Comparison of ENCODE assay signal across 10 mouse cellular contexts in genomic region chr11:83230966-83231365, GRCm38 (mm10). TPM values are rescaled to one million over a fixed set of nuclear protein-coding genes. Genes with fewer than 3 reads are reported as not detected.
A peak's percentile ranks its signal among the peaks of the same experiment; 100 is the strongest.
DNase-seq lines count a peak whose midpoint lies in the region; ATAC-seq and TF ChIP-seq lines count a peak whose summit lies in the region.
"Had no signal": no experiment of that assay in that cellular context is flagged by ENCODE, and none has a peak within 500 bp of the region (broad histone marks: within the 10 kb centered on the region; RNA-seq: fewer than 3 reads in every experiment).

No protein-coding gene starts in this region.

- H3K27ac ChIP-seq in intestine, postnatal 0 days (ENCODE audit: low read depth, low read length), result no peak overlapping the region
- H3K27ac ChIP-seq in intestine, embryonic 15.5 days, result no peak overlapping the region
- no peak overlapping the region for H3K27ac ChIP-seq in hindbrain, embryonic 11.5 days (ENCODE audit: low read depth, low read length)
- H3K27ac ChIP-seq: heart, embryonic 13.5 days; limb, embryonic 12.5 days; neural tube, embryonic 12.5 days had no signal

- intact Hi-C loops in gastrocnemius, postnatal 14 days (cut with DNase I; ENCODE audit: low total_unique reads), result no loop called here

- no peaks in the 10 kb centered on the region for H3K9me3 ChIP-seq in intestine, postnatal 0 days (ENCODE audit: control insufficient read depth)
- H3K9me3 ChIP-seq in intestine, embryonic 15.5 days, result no peaks in the 10 kb centered on the region
- H3K9me3 ChIP-seq in G1E (replicated peaks), result no peaks in the 10 kb centered on the region
- no peaks in the 10 kb centered on the region for H3K9me3 ChIP-seq in hindbrain, embryonic 11.5 days (ENCODE audit: control insufficient read depth, low read length)
- H3K9me3 ChIP-seq: heart, embryonic 13.5 days; limb, embryonic 12.5 days; neural tube, embryonic 12.5 days had no signal

- H3K27me3 ChIP-seq in intestine, postnatal 0 days (replicated peaks; ENCODE audit: control insufficient read depth, insufficient read depth, low read length), result no peaks in the 10 kb centered on the region
- H3K27me3 ChIP-seq in intestine, embryonic 15.5 days (replicated peaks), result no peaks in the 10 kb centered on the region
- H3K27me3 ChIP-seq in G1E (ENCODE audit: insufficient read depth, low read length), result no peaks in the 10 kb centered on the region
- H3K27me3 ChIP-seq in hindbrain, embryonic 11.5 days (ENCODE audit: control insufficient read depth, insufficient read depth, low read length), result no peaks in the 10 kb centered on the region
- H3K27me3 ChIP-seq: heart, embryonic 13.5 days; limb, embryonic 12.5 days; neural tube, embryonic 12.5 days had no signal

- H3K9ac ChIP-seq in intestine, postnatal 0 days (ENCODE audit: low read depth, low read length), result no peak overlapping the region
- no peak overlapping the region for H3K9ac ChIP-seq in intestine, embryonic 15.5 days
- no peak overlapping the region for H3K9ac ChIP-seq in hindbrain, embryonic 11.5 days (ENCODE audit: low read depth, low read length)
- H3K9ac ChIP-seq: heart, embryonic 13.5 days; limb, embryonic 12.5 days; neural tube, embryonic 12.5 days had no signal

- WGBS in intestine, postnatal 0 days, result 68% methylated on average over 3 of the region's 3 CpGs
- 55% methylated on average over 3 of the region's 3 CpGs for WGBS in intestine, embryonic 15.5 days
- 69% methylated on average over 3 of the region's 3 CpGs for WGBS in hindbrain, embryonic 11.5 days

- H3K36me3 ChIP-seq in intestine, postnatal 0 days (ENCODE audit: control insufficient read depth, insufficient read depth), result no peaks in the 10 kb centered on the region
- no peaks in the 10 kb centered on the region for H3K36me3 ChIP-seq in intestine, embryonic 15.5 days
- H3K36me3 ChIP-seq in G1E (replicated peaks), result peaks cover 35% of the 10 kb centered on the region
- H3K36me3 ChIP-seq in hindbrain, embryonic 11.5 days (ENCODE audit: control insufficient read depth, insufficient read depth, low read length), result no peaks in the 10 kb centered on the region
- H3K36me3 ChIP-seq: heart, embryonic 13.5 days; limb, embryonic 12.5 days; neural tube, embryonic 12.5 days had no signal

- peak; percentile 55 for TF ChIP-seq CTCF in intestine, postnatal 0 days (IDR thresholded peaks at IDR 0.05; ENCODE audit: low read depth)
- TF ChIP-seq CTCF in G1E (IDR thresholded peaks at IDR 0.05; ENCODE audit: low read depth, low read length), result peak; percentile 29; the same call in 1 of the 2 replicates

- no peak overlapping the region for H3K4me2 ChIP-seq in intestine, postnatal 0 days (replicated peaks; ENCODE audit: low read depth)
- H3K4me2 ChIP-seq in intestine, embryonic 15.5 days (replicated peaks), result no peak overlapping the region
- no peak overlapping the region for H3K4me2 ChIP-seq in hindbrain, embryonic 11.5 days (replicated peaks; ENCODE audit: low read depth, low read length)
- H3K4me2 ChIP-seq: heart, embryonic 13.5 days; limb, embryonic 12.5 days; neural tube, embryonic 12.5 days had no signal

- ATAC-seq in intestine, postnatal 0 days, result no peak
- ATAC-seq in intestine, embryonic 15.5 days, result no peak
- ATAC-seq in G1E (ENCODE audit: extremely low read depth, insufficient number of reproducible peaks, low FRiP score, poor library complexity, severe bottlenecking), result peak; percentile 22; the same call in 1 of the 2 replicates
- no peak for ATAC-seq in hindbrain, embryonic 11.5 days (ENCODE audit: low FRiP score)

- DNase-seq in CD4-positive helper T cell, adult 2 months (ENCODE audit: low read depth, low spot score), result peak; percentile 56
- no peak for DNase-seq in G1E (ENCODE audit: low spot score)
- peak; percentile 9 for DNase-seq in lung, postnatal 10 days
- DNase-seq in hindbrain, embryonic 11.5 days (ENCODE audit: low spot score), result no peak
- DNase-seq in gastrocnemius, postnatal 14 days, result no peak

- no peaks in the 10 kb centered on the region for H3K4me1 ChIP-seq in intestine, postnatal 0 days (replicated peaks; ENCODE audit: control insufficient read depth, insufficient read depth, low read length)
- no peaks in the 10 kb centered on the region for H3K4me1 ChIP-seq in intestine, embryonic 15.5 days (replicated peaks)
- H3K4me1 ChIP-seq in G1E (ENCODE audit: insufficient read depth, low read depth, low read length), result peaks cover 33% of the 10 kb centered on the region
- H3K4me1 ChIP-seq in hindbrain, embryonic 11.5 days (replicated peaks; ENCODE audit: control insufficient read depth, insufficient read depth, low read length), result no peaks in the 10 kb centered on the region
- H3K4me1 ChIP-seq: heart, embryonic 13.5 days; limb, embryonic 12.5 days; neural tube, embryonic 12.5 days had no signal

- no peak overlapping the region for H3K4me3 ChIP-seq in intestine, postnatal 0 days (ENCODE audit: low read depth, low read length)
- H3K4me3 ChIP-seq in intestine, embryonic 15.5 days (replicated peaks), result no peak overlapping the region
- H3K4me3 ChIP-seq in G1E (ENCODE audit: low read depth, low read length), result no peak overlapping the region
- H3K4me3 ChIP-seq in hindbrain, embryonic 11.5 days (ENCODE audit: low read depth, low read length), result no peak overlapping the region
- H3K4me3 ChIP-seq: heart, embryonic 13.5 days; limb, embryonic 12.5 days; neural tube, embryonic 12.5 days had no signal

RNA-seq across cellular contexts. Expression of gene Slfn3, which starts 39.8 kb away (rescaled TPM):
- polyA plus RNA-seq in intestine, postnatal 0 days (2015; fragmentation: Nextera tagmentation; extraction: Ambion mirVana), result 0.59 and 0.82 TPM in 2 replicates
- polyA plus RNA-seq in intestine, embryonic 15.5 days (2015; fragmentation: Nextera tagmentation; extraction: Ambion mirVana), result 0.62 and 0.80 TPM in 2 replicates
- total RNA-seq in G1E (2014; fragmentation: Nextera tagmentation) (not detected in 2 replicates), G1E (2017) (0.12 and 0.16 TPM in 2 replicates)
- not detected in 2 replicates for polyA plus RNA-seq in G1E (2012)
- 0.26 and 0.50 TPM in 2 replicates for polyA plus RNA-seq in hindbrain, embryonic 11.5 days (2014; fragmentation: Nextera tagmentation; extraction: Ambion mirVana)
- under 1 TPM; 0.66 to 0.96 TPM for total RNA-seq in gastrocnemius, postnatal 14 days (2021)

RNA-seq across cellular contexts. Expression of gene Slfn14, which starts 55.6 kb away (rescaled TPM):
- polyA plus RNA-seq in intestine, postnatal 0 days (2015; fragmentation: Nextera tagmentation; extraction: Ambion mirVana), result not detected in 2 replicates
- polyA plus RNA-seq in intestine, embryonic 15.5 days (2015; fragmentation: Nextera tagmentation; extraction: Ambion mirVana), result 0.34 and 0.88 TPM in 2 replicates
- total RNA-seq in G1E (2014; fragmentation: Nextera tagmentation), result 9.4 and 25.5 TPM in 2 replicates
- 1.8 and 2.1 TPM in 2 replicates for total RNA-seq in G1E (2017)
- polyA plus RNA-seq in G1E (2012), result 0.10 and 0.17 TPM in 2 replicates
- polyA plus RNA-seq in hindbrain, embryonic 11.5 days (2014; fragmentation: Nextera tagmentation; extraction: Ambion mirVana), result 0.70 and 0.86 TPM in 2 replicates
- not detected for total RNA-seq in gastrocnemius, postnatal 14 days (2021)

RNA-seq across cellular contexts. Expression of gene Slfn4, which starts 56.0 kb away (rescaled TPM):
- polyA plus RNA-seq in intestine, postnatal 0 days (2015; fragmentation: Nextera tagmentation; extraction: Ambion mirVana), result 1.3 and 1.9 TPM in 2 replicates
- 0.06 and 0.15 TPM in 2 replicates for polyA plus RNA-seq in intestine, embryonic 15.5 days (2015; fragmentation: Nextera tagmentation; extraction: Ambion mirVana)
- not detected in 2 replicates for total RNA-seq in G1E (2014; fragmentation: Nextera tagmentation)
- total RNA-seq in G1E (2017), result 0.05 and 0.06 TPM in 2 replicates
- polyA plus RNA-seq in G1E (2012), result not detected in 2 replicates
- not detected in 2 replicates for polyA plus RNA-seq in hindbrain, embryonic 11.5 days (2014; fragmentation: Nextera tagmentation; extraction: Ambion mirVana)
- under 1 TPM in 1 of 2 experiments, not detected in 1; 0.11 TPM for total RNA-seq in gastrocnemius, postnatal 14 days (2021)
- polyA plus RNA-seq: heart, embryonic 13.5 days; limb, embryonic 12.5 days; neural tube, embryonic 12.5 days had no signal

Comparison
In these comparisons a context has a peak if more than half of its experiments do, and no peak if none do; other contexts are left out.
1. DNase-seq: peak in CD4-positive helper T cell, adult 2 months (single experiment) and lung, postnatal 10 days (single experiment); none in G1E (single experiment), hindbrain, embryonic 11.5 days (single experiment) and gastrocnemius, postnatal 14 days (single experiment).